Mouse (Mus musculus): Measurements from ENCODE around the gene Acads.

DNA sequence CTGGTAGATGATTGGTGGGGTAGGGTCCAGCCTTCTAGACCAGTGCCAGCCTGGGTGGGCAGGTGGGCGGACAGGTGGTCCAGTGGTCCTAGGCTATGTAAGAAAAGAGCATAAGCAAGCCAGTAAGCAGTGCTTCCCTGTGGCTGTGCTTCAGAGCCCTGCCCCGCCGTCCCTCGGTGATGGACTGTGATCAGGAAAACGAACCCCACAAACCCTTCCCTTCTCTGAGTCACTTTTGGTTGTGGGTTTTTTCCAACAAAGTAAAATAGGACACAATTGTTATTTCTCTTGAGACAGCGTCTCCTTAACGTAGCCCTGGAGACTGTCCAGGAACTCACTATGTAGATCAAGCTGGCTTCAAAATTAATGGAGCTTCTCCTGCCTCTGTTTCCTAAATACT, 55.8 kb downstream of the Acads start:
- TF ChIP-seq CTCF (IDR thresholded peaks at IDR 0.05; ENCODE audit: extremely low read depth, insufficient read length, insufficient replicate concordance, low read depth, low read length) = no peak
- TF ChIP-seq POLR2A (IDR thresholded peaks at IDR 0.05; ENCODE audit: low read depth, low read length) = no peak

Measured in small intestine, adult 2 months (tissue).